Mouse (Mus musculus): ENCODE measurements at regions not wholly inside any gene's neighbourhood (a gene's known extent, or its start where the extent isn't known, plus 50 kb on each side); places are given as distances from the start of the nearest gene placed in this dataset.
"Not testable (repeated sequence)": the region's sequence is repeated elsewhere in the genome, so short reads cannot be mapped to it uniquely, and the experiment has no call there.

GRCm38 (mm10) chr4:4556126-4556525, 237.0 kb downstream of the Impad1 start:
- DNase-seq (ENCODE audit: low spot score in 2 of 2): no peak

- no peak for DNase-seq (ENCODE audit: low spot score in 2 of 2)
Measured at GRCm38 (mm10) chr4:4550301-4550700, 242.9 kb downstream of the Impad1 start.

GRCm38 (mm10) chr4:4549893-4550292, 243.3 kb downstream of the Impad1 start:
- no peak for DNase-seq (ENCODE audit: low spot score in 2 of 2)

- DNase-seq (ENCODE audit: low spot score in 2 of 2): no peak
Measured at GRCm38 (mm10) chr4:4537172-4537753, 255.9 kb downstream of the Impad1 start.

- DNase-seq (ENCODE audit: low spot score in 2 of 2): no peak
Measured at GRCm38 (mm10) chr4:4532196-4532595, 261.0 kb downstream of the Impad1 start.

- DNase-seq (ENCODE audit: low spot score in 2 of 2): no peak
Measured at GRCm38 (mm10) chr4:4528311-4528710, 264.8 kb downstream of the Impad1 start.

GRCm38 (mm10) chr4:4521757-4522156, 271.4 kb downstream of the Impad1 start:
- no peak for DNase-seq (ENCODE audit: low spot score in 2 of 2)

GRCm38 (mm10) chr4:4518741-4519140, 274.4 kb downstream of the Impad1 start:
- DNase-seq (ENCODE audit: low spot score in 2 of 2): no peak

GRCm38 (mm10) chr4:4513351-4513750, 279.8 kb downstream of the Impad1 start:
- DNase-seq (ENCODE audit: low spot score in 2 of 2): no peak

GRCm38 (mm10) chr4:4510180-4510920, 282.8 kb downstream of the Impad1 start:
- no peak for DNase-seq (ENCODE audit: low spot score in 2 of 2)

- no peak for DNase-seq (ENCODE audit: low spot score in 2 of 2)
Measured at GRCm38 (mm10) chr4:4509296-4509695, 283.9 kb downstream of the Impad1 start.

GRCm38 (mm10) chr4:4497199-4497598, 296.0 kb downstream of the Impad1 start:
- DNase-seq (ENCODE audit: low spot score in 2 of 2): no peak

GRCm38 (mm10) chr4:4496181-4496580, 297.0 kb downstream of the Impad1 start:
- no peak for DNase-seq (ENCODE audit: low spot score in 2 of 2)

- DNase-seq (ENCODE audit: low spot score in 2 of 2): no peak
Measured at GRCm38 (mm10) chr4:4465169-4465714, 327.9 kb downstream of the Impad1 start.

GRCm38 (mm10) chr4:4464130-4464700, 328.9 kb downstream of the Impad1 start:
- no peak for DNase-seq (ENCODE audit: low spot score in 2 of 2)

GRCm38 (mm10) chr4:4459258-4459657, 333.9 kb downstream of the Impad1 start:
- no peak for DNase-seq (ENCODE audit: low spot score in 2 of 2)

GRCm38 (mm10) chr4:4450104-4450503, 343.1 kb downstream of the Impad1 start:
- no peak for DNase-seq (ENCODE audit: low spot score in 2 of 2)

GRCm38 (mm10) chr4:4442650-4443049, 350.5 kb downstream of the Impad1 start:
- DNase-seq (ENCODE audit: low spot score in 2 of 2): no peak

- DNase-seq (ENCODE audit: low spot score in 2 of 2): no peak
Measured at GRCm38 (mm10) chr4:4437559-4437958, 355.6 kb downstream of the Impad1 start.

- DNase-seq (ENCODE audit: low spot score in 2 of 2): not testable (repeated sequence)
Measured at GRCm38 (mm10) chr4:4424526-4424925, 347.2 kb upstream of the Sdr16c6 start.

GRCm38 (mm10) chr4:4403812-4404211, 326.5 kb upstream of the Sdr16c6 start:
- DNase-seq (ENCODE audit: low spot score in 2 of 2): no peak

GRCm38 (mm10) chr4:4397410-4397809, 320.1 kb upstream of the Sdr16c6 start:
- DNase-seq (ENCODE audit: low spot score in 2 of 2): no peak
